8 mouse cellular contexts compared by ENCODE assay signal in the genomic region with DNA sequence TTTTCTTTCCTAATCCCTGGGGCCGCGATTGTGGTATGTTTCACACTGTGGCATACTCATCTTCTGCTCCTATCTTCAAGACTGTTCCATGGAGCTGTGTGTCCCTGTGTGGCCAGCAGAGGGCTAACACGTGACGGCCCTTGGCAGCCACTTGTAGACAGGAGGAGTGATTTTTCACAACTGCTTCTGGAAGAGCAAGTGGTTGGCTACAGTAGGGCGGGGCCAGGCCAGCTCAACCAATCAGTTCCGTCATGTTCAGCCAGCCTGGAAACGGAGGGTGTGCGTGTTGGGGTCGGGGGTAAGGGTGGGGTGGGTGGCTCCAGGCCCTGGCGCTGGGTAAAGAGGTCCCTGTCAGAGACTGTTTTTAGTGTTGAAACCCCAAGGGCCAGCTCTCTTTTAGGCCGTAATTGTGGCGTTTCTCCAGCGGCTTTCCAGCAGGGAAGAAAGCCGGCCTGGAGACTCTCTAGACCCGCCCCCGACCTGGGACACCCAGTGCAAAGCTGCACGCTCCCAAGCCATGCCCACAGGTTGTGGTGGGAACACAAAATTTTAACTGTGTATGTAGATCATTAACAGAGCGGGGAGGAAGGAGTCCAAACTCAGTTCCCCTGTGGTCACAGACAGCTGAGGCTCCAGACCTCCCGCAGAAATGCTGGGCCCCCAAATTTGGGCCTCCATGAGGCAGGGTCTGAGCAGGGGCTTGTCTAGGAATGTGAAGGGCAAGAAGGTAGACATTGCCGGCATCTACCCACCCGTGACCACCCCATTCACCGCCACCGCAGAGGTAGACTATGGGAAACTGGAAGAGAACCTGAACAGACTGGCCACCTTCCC. TPM values are rescaled to one million over a fixed set of nuclear protein-coding genes. Genes with fewer than 3 reads are reported as not detected.
DNase-seq lines count a peak whose midpoint lies in the region; ATAC-seq lines count a peak whose summit lies in the region.

A gene (plus strand): TSS at position 342 of the 834 bp plus-strand sequence.

- no peaks in the 10 kb centered on the region for H3K36me3 ChIP-seq in limb, embryonic 11.5 days (ENCODE audit: control insufficient read depth, insufficient read depth, low read length)
- no peaks in the 10 kb centered on the region for H3K36me3 ChIP-seq in midbrain, embryonic 12.5 days
- no peaks in the 10 kb centered on the region for H3K36me3 ChIP-seq in splenic B cell, adult 2 months (ENCODE audit: control insufficient read depth, insufficient read depth, low read length, poor library complexity, severe bottlenecking)

- peak within 1 kb of the TSS; percentile 34; the same call in 1 of the 2 replicates for H3K9ac ChIP-seq in limb, embryonic 11.5 days (ENCODE audit: low read length)
- H3K9ac ChIP-seq in midbrain, embryonic 12.5 days (replicated peaks), result no peak within 1 kb of the TSS

- WGBS in limb, embryonic 11.5 days, result 26% methylated on average over 23 of the region's 23 CpGs
- WGBS in midbrain, embryonic 12.5 days, result 25% methylated on average over 23 of the region's 23 CpGs

- peak; percentile 34 to 45 for DNase-seq in left cerebral cortex, adult 18-20 months (ENCODE audit: low spot score in 2 of 2)
- no peak for DNase-seq in left cerebral cortex, adult 11 months (ENCODE audit: low spot score)
- peak; percentile 93 for DNase-seq in embryo, embryonic 10 days (ENCODE audit: low spot score)
- DNase-seq in gastrocnemius, postnatal 25 days, result peak; percentile 82
- peak; percentile 73 for DNase-seq in induced T-regulatory cell, adult 2 months (ENCODE audit: low read depth)
- peak; percentile 81 for DNase-seq in limb, embryonic 11.5 days (ENCODE audit: low spot score)
- DNase-seq in splenic B cell, adult 2 months (ENCODE audit: low read depth, low spot score), result peak; percentile 61

- H3K27me3 ChIP-seq in limb, embryonic 11.5 days (ENCODE audit: control insufficient read depth, insufficient read depth, low read length), result no peaks in the 10 kb centered on the region
- H3K27me3 ChIP-seq in midbrain, embryonic 12.5 days, result peaks cover 3% of the 10 kb centered on the region; the same call in 1 of the 2 replicates
- no peaks in the 10 kb centered on the region for H3K27me3 ChIP-seq in splenic B cell, adult 2 months (ENCODE audit: control insufficient read depth, insufficient read depth, low read length, poor library complexity, severe bottlenecking)

- no peak within 1 kb of the TSS for H3K27ac ChIP-seq in limb, embryonic 11.5 days (replicated peaks; ENCODE audit: low read depth, low read length)
- no peak within 1 kb of the TSS for H3K27ac ChIP-seq in midbrain, embryonic 12.5 days (replicated peaks)

- peak; percentile 86 for ATAC-seq in limb, embryonic 11.5 days (ENCODE audit: insufficient number of reproducible peaks, low FRiP score, low TSS enrichment, low read depth)
- peak; percentile 79 for ATAC-seq in midbrain, embryonic 12.5 days (ENCODE audit: low FRiP score, low read depth)

- no peaks in the 10 kb centered on the region for H3K4me1 ChIP-seq in limb, embryonic 11.5 days (ENCODE audit: control insufficient read depth, insufficient read depth, low read length)
- H3K4me1 ChIP-seq in midbrain, embryonic 12.5 days, result peaks cover 6% of the 10 kb centered on the region

- H3K4me3 ChIP-seq in limb, embryonic 11.5 days (ENCODE audit: low read depth, low read length), result peak within 1 kb of the TSS; percentile 15
- H3K4me3 ChIP-seq in midbrain, embryonic 12.5 days, result peak within 1 kb of the TSS; percentile 27

- no peaks in the 10 kb centered on the region; the same call in 1 of the 2 replicates for H3K9me3 ChIP-seq in limb, embryonic 11.5 days (ENCODE audit: control insufficient read depth, low read length)
- H3K9me3 ChIP-seq in midbrain, embryonic 12.5 days, result no peaks in the 10 kb centered on the region

- peak within 1 kb of the TSS; percentile 50 for H3K4me2 ChIP-seq in limb, embryonic 11.5 days (ENCODE audit: low read depth, severe bottlenecking)
- H3K4me2 ChIP-seq in midbrain, embryonic 12.5 days (replicated peaks), result peak within 1 kb of the TSS; percentile 45

RNA-seq across cellular contexts. Expression of the gene that starts here (rescaled TPM):
- total RNA-seq in left cerebral cortex, adult 18-20 months (2021), result 1 to 10 TPM; 4.9 to 5.0 TPM
- total RNA-seq in gastrocnemius, postnatal 25 days (2021), result 1 to 10 TPM; 2.1 to 2.3 TPM
- 1.1 and 1.4 TPM in 2 replicates for polyA plus RNA-seq in limb, embryonic 11.5 days (2014; fragmentation: Nextera tagmentation; extraction: Ambion mirVana)
- polyA plus RNA-seq in midbrain, embryonic 12.5 days (2016; fragmentation: Nextera tagmentation; extraction: Ambion mirVana), result 0.98 and 1.3 TPM in 2 replicates
